ENCODE assay signal across 26 mouse cellular contexts in genomic region chr5:59947831-59948568, GRCm38 (mm10).
"Had no signal": no experiment of that assay in that cellular context is flagged by ENCODE, and none has a peak within 500 bp of the region (broad histone marks: within the 10 kb centered on the region; RNA-seq: fewer than 3 reads in every experiment).

No protein-coding gene starts in this region.

- H3K4me3 ChIP-seq: heart, embryonic 10.5 days; heart, embryonic 12.5 days; hindbrain, embryonic 10.5 days; intestine, embryonic 15.5 days; limb, embryonic 13.5 days; limb, embryonic 15.5 days; liver, embryonic 12.5 days had no signal

- H3K4me2 ChIP-seq: heart, embryonic 12.5 days; hindbrain, embryonic 14.5 days; intestine, embryonic 15.5 days; limb, embryonic 13.5 days; limb, embryonic 15.5 days; liver, embryonic 12.5 days had no signal

- H3K36me3 ChIP-seq: heart, embryonic 10.5 days; heart, embryonic 12.5 days; hindbrain, embryonic 10.5 days; intestine, embryonic 15.5 days; limb, embryonic 13.5 days; limb, embryonic 15.5 days; liver, embryonic 12.5 days had no signal

- H3K27me3 ChIP-seq: heart, embryonic 12.5 days; intestine, embryonic 15.5 days; limb, embryonic 13.5 days; limb, embryonic 15.5 days; liver, embryonic 12.5 days had no signal

- H3K9me3 ChIP-seq: heart, embryonic 10.5 days; heart, embryonic 12.5 days; hindbrain, embryonic 10.5 days; intestine, embryonic 15.5 days; limb, embryonic 13.5 days; limb, embryonic 15.5 days; liver, embryonic 12.5 days had no signal

- ATAC-seq: hindbrain, embryonic 16.5 days; inflammation-experienced regulatory T-cells, adult 6 months; intestine, embryonic 15.5 days; intestine, postnatal 0 days; liver, embryonic 12.5 days had no signal

- H3K27ac ChIP-seq: heart, embryonic 10.5 days; hindbrain, embryonic 10.5 days; hindbrain, embryonic 14.5 days; intestine, embryonic 15.5 days; kidney, postnatal 0 days; limb, embryonic 13.5 days; limb, embryonic 15.5 days; liver, embryonic 12.5 days; liver, embryonic 14.5 days had no signal

- H3K9ac ChIP-seq: heart, embryonic 12.5 days; hindbrain, embryonic 14.5 days; intestine, embryonic 15.5 days; limb, embryonic 13.5 days; limb, embryonic 15.5 days; liver, embryonic 12.5 days; liver, embryonic 14.5 days had no signal

- DNase-seq: gastrocnemius, postnatal 10 days; gastrocnemius, postnatal 25 days; heart, adult 18-20 months; heart, postnatal 10 days; heart, postnatal 4 days; kidney, adult 18-20 months; kidney, adult 8-10 months; kidney, postnatal 14 days; kidney, postnatal 36 days; layer of hippocampus, adult 9-11 months; layer of hippocampus, postnatal 36 days; left cerebral cortex, postnatal 4 days; lung, adult 18-20 months had no signal

- H3K4me1 ChIP-seq: heart, embryonic 10.5 days; heart, embryonic 12.5 days; hindbrain, embryonic 10.5 days; intestine, embryonic 15.5 days; limb, embryonic 13.5 days; limb, embryonic 15.5 days; liver, embryonic 12.5 days had no signal
